Mouse (Mus musculus) stomach, postnatal 0 days (tissue): ENCODE results near the gene Ptpn5.

Source experiments
- CTCF ChIP-seq: IDR thresholded peaks from 2 replicates; pipeline ENCODE4 v1.5.1; 2016; ENCODE audit warnings: antibody characterized with exemption, low read depth, mild to moderate bottlenecking, moderate library complexity
- EP300 ChIP-seq: optimal IDR thresholded peaks from 2 replicates; pipeline ENCODE3; 2016; ENCODE audit warnings: antibody characterized with exemption

GRCm38 (mm10) chr7:47102970-47103369 is 30.5 kb downstream of the Ptpn5 start:
- no peak for TF ChIP-seq CTCF
- TF ChIP-seq EP300: no peak
